Mouse (Mus musculus) ES-E14 (cell line): Measurements from ENCODE around the gene Tmem247.

ENCODE experiments used
- CHD2 ChIP-seq: IDR thresholded peaks from 2 replicates; pipeline ENCODE4 v1.6.1; 2014; ENCODE audit warnings: mild to moderate bottlenecking, low read depth, low read length, inconsistent platforms
- HCFC1 ChIP-seq: IDR thresholded peaks from 2 replicates; pipeline ENCODE4 v1.6.1; 2012; ENCODE audit warnings: low read length, inconsistent platforms, borderline replicate concordance; ENCODE audit not compliant: insufficient read depth
- MAFK ChIP-seq: IDR thresholded peaks from 2 replicates; pipeline ENCODE4 v1.6.1; 2014; ENCODE audit warnings: mild to moderate bottlenecking, low read depth, low read length, inconsistent platforms; ENCODE audit not compliant: insufficient read depth
- ZC3H11A ChIP-seq: IDR thresholded peaks from 2 replicates; pipeline ENCODE4 v1.6.1; 2012; ENCODE audit warnings: low read depth, mild to moderate bottlenecking, inconsistent platforms, low read length, borderline replicate concordance
- ZNF384 ChIP-seq: IDR thresholded peaks from 2 replicates; pipeline ENCODE4 v1.6.1; 2012; ENCODE audit warnings: low read depth, low read length, inconsistent platforms

- TF ChIP-seq ZNF384 (no peak), ZC3H11A (no peak), HCFC1 (no peak), MAFK (no peak), CHD2 (no peak)
Observed at GRCm38 (mm10) chr17:86965121-86965520, 48.0 kb downstream of the Tmem247 start.
